Comparison of ENCODE assay signal across 20 mouse cellular contexts in the genomic region with DNA sequence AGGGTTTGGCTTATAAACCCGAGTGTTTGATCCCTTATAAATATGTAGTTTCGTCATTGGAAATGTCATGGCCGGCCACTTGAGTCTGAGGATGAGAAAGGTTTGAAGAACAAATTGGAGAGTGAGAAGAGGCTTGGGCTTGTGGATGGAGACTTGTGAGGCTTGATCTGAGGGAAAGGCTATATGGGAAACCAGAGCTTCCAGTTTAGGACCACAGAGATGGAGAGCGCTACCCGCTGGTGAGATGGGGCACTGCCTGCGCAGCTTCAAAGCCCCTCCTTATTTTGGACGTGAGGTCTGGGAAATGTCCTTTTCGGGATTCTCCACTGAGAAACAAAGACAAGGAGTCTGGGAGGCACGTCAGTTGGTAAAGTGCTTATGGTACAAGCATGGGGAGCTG. TPM values are rescaled to one million over a fixed set of nuclear protein-coding genes. Genes with fewer than 3 reads are reported as not detected.
DNase-seq lines count a peak whose midpoint lies in the region; ATAC-seq and TF ChIP-seq lines count a peak whose summit lies in the region.
"Had no signal": no experiment of that assay in that cellular context is flagged by ENCODE, and none has a peak within 500 bp of the region (broad histone marks: within the 10 kb centered on the region; RNA-seq: fewer than 3 reads in every experiment).

No protein-coding gene starts in this region.

- TF ChIP-seq RAD21 in MEL (IDR thresholded peaks at IDR 0.05; ENCODE audit: low read depth, low read length): no peak

- WGBS in liver, postnatal 0 days (ENCODE audit: insufficient replicate concordance): 65% methylated on average over 9 of the region's 9 CpGs

- ATAC-seq in liver, postnatal 0 days: no peak

- no peak for TF ChIP-seq EP300 in liver, postnatal 0 days (IDR thresholded peaks at IDR 0.05; ENCODE audit: low read depth)
- TF ChIP-seq EP300 in MEL (IDR thresholded peaks at IDR 0.05; ENCODE audit: low read depth in 1 of 2, low read length in 2 of 2): no peak

- no peaks in the 10 kb centered on the region for H3K79me2 ChIP-seq in MEL (ENCODE audit: control insufficient read depth, insufficient read depth, low read length, poor library complexity)

- peaks cover 20% of the 10 kb centered on the region for H3K27me3 ChIP-seq in liver, postnatal 0 days (ENCODE audit: insufficient read depth, low read length)
- H3K27me3 ChIP-seq in E14TG2a.4 (ENCODE audit: insufficient read depth, low read length) (peaks cover 39% of the 10 kb centered on the region), MEL (ENCODE audit: control insufficient read depth in 1 of 2, insufficient read depth in 2 of 2, low read length in 2 of 2) (peaks cover 0 to 3% of the 10 kb centered on the region in 2 experiments; a peak in 3 of 4 replicates)

- peak; percentile 51 to 76 for DNase-seq in cerebellum, postnatal 14 days
- DNase-seq in cerebellum, postnatal 36 days: no peak
- DNase-seq in liver, postnatal 0 days: no peak
- DNase-seq in liver (no peak), MEL (ENCODE audit: low read depth, low spot score) (no peak)
- DNase-seq in spleen, postnatal 4 days (ENCODE audit: low spot score in 2 of 2): no peak
- DNase-seq: gastrocnemius, postnatal 36 days; heart, postnatal 36 days; kidney, adult 2 months; liver, embryonic 13.5 days; lung, postnatal 4 days had no signal

- no peak overlapping the region for H3K9ac ChIP-seq in liver, postnatal 0 days (replicated peaks)
- H3K9ac ChIP-seq in MEL (ENCODE audit: control insufficient read depth, low read depth, low read length, poor library complexity, severe bottlenecking): no peak overlapping the region
- H3K9ac ChIP-seq: embryonic facial prominence, embryonic 12.5 days; hindbrain, embryonic 13.5 days; limb, embryonic 13.5 days; liver, embryonic 13.5 days; lung, embryonic 15.5 days had no signal

- H3K4me2 ChIP-seq in liver, postnatal 0 days (ENCODE audit: low read depth, low read length): no peak overlapping the region
- H3K4me2 ChIP-seq: embryonic facial prominence, embryonic 12.5 days; hindbrain, embryonic 13.5 days; limb, embryonic 13.5 days; liver, embryonic 13.5 days; lung, embryonic 15.5 days had no signal

- H3K9me3 ChIP-seq in liver, postnatal 0 days (ENCODE audit: low read length): no peaks in the 10 kb centered on the region
- no peaks in the 10 kb centered on the region for H3K9me3 ChIP-seq in E14TG2a.4 (ENCODE audit: low read length)
- no peaks in the 10 kb centered on the region for H3K9me3 ChIP-seq in MEL (replicated peaks; ENCODE audit: insufficient read depth, low read length)
- H3K9me3 ChIP-seq: embryonic facial prominence, embryonic 12.5 days; hindbrain, embryonic 13.5 days; limb, embryonic 13.5 days; liver, embryonic 13.5 days; lung, embryonic 15.5 days had no signal

- H3K4me1 ChIP-seq in liver, postnatal 0 days (ENCODE audit: insufficient read depth): no peaks in the 10 kb centered on the region
- H3K4me1 ChIP-seq in E14TG2a.4 (replicated peaks; ENCODE audit: low read depth, low read length): peaks cover 15% of the 10 kb centered on the region
- H3K4me1 ChIP-seq in MEL (ENCODE audit: control insufficient read depth in 1 of 2, insufficient read depth in 2 of 2, low read length in 2 of 2): no peaks in the 10 kb centered on the region
- H3K4me1 ChIP-seq: liver, embryonic 13.5 days had no signal

- TF ChIP-seq POLR2A in MEL (IDR thresholded peaks at IDR 0.05; ENCODE audit: control insufficient read depth in 1 of 2, insufficient read depth in 1 of 2, low read depth in 1 of 2, low read length in 2 of 2, poor library complexity in 1 of 2): no peak

- H3K27ac ChIP-seq in liver, postnatal 0 days (ENCODE audit: low read depth): no peak overlapping the region
- H3K27ac ChIP-seq in MEL (ENCODE audit: control insufficient read depth, low read depth, low read length): no peak overlapping the region
- H3K27ac ChIP-seq: embryonic facial prominence, embryonic 12.5 days; hindbrain, embryonic 13.5 days; kidney, postnatal 0 days; limb, embryonic 13.5 days; liver, embryonic 13.5 days; lung, embryonic 15.5 days; stomach, postnatal 0 days had no signal

- TF ChIP-seq CTCF in liver, postnatal 0 days (IDR thresholded peaks at IDR 0.05; ENCODE audit: low read depth): 0 out of 2 replicates have a peak, but pooled peaks have one; percentile 2
- peak; percentile 82 for TF ChIP-seq CTCF in E14TG2a.4 (conservative IDR thresholded peaks at IDR 0.05; ENCODE audit: low read length)
- TF ChIP-seq CTCF in MEL (IDR thresholded peaks at IDR 0.05 in 2 of 3, conservative IDR thresholded peaks at IDR 0.05 in 1 of 3; ENCODE audit: control insufficient read depth in 1 of 3, insufficient read depth in 1 of 3, low read depth in 2 of 3, low read length in 3 of 3, poor library complexity in 1 of 3, severe bottlenecking in 1 of 3): peak; percentile 4 to 8 (median 5); a peak in 1 of 6 replicates

- H3K36me3 ChIP-seq in liver, postnatal 0 days (replicated peaks; ENCODE audit: insufficient read depth, low read length): no peaks in the 10 kb centered on the region
- H3K36me3 ChIP-seq in E14TG2a.4 (ENCODE audit: insufficient read depth, low read length): no peaks in the 10 kb centered on the region
- no peaks in the 10 kb centered on the region for H3K36me3 ChIP-seq in MEL (ENCODE audit: control insufficient read depth in 1 of 2, insufficient read depth in 2 of 2, low read length in 2 of 2)
- H3K36me3 ChIP-seq: embryonic facial prominence, embryonic 12.5 days; hindbrain, embryonic 13.5 days; limb, embryonic 13.5 days; liver, embryonic 13.5 days; lung, embryonic 15.5 days had no signal

- no peak overlapping the region for H3K4me3 ChIP-seq in liver, postnatal 0 days (ENCODE audit: low read depth, low read length)
- H3K4me3 ChIP-seq in E14TG2a.4 (replicated peaks; ENCODE audit: low read length) (no peak overlapping the region), MEL (ENCODE audit: control insufficient read depth in 1 of 2, insufficient read depth in 1 of 2, low read depth in 2 of 2, low read length in 2 of 2) (no peak overlapping the region)
- H3K4me3 ChIP-seq: embryonic facial prominence, embryonic 12.5 days; hindbrain, embryonic 13.5 days; limb, embryonic 13.5 days; liver, embryonic 13.5 days; lung, embryonic 15.5 days had no signal

TF ChIP-seq in MEL, 35 proteins besides CTCF, POLR2A, EP300 and RAD21:
- TF ChIP-seq JUND (IDR thresholded peaks at IDR 0.05; ENCODE audit: low read depth, low read length) (no peak), ZMIZ1 (IDR thresholded peaks at IDR 0.05; ENCODE audit: low read depth, low read length) (no peak), BHLHE40 (IDR thresholded peaks at IDR 0.05; ENCODE audit: borderline replicate concordance, low read depth, low read length) (no peak), USF2 (IDR thresholded peaks at IDR 0.05; ENCODE audit: borderline replicate concordance in 1 of 2, insufficient read depth in 1 of 2, low read depth in 1 of 2, low read length in 2 of 2) (no peak), MEF2A (IDR thresholded peaks at IDR 0.05; ENCODE audit: extremely low read depth, insufficient replicate concordance, low read depth, low read length, poor library complexity, severe bottlenecking) (no peak), MYB (IDR thresholded peaks at IDR 0.05; ENCODE audit: low read depth, low read length) (no peak), MAX (IDR thresholded peaks at IDR 0.05; ENCODE audit: low read length) (no peak), E2F4 (IDR thresholded peaks at IDR 0.05; ENCODE audit: borderline replicate concordance, low read depth, low read length) (no peak), MAZ (IDR thresholded peaks at IDR 0.05; ENCODE audit: low read depth, low read length) (no peak), GABPA (IDR thresholded peaks at IDR 0.05; ENCODE audit: low read depth, low read length) (no peak)

RNA-seq across cellular contexts. Expression of a gene that starts 4.6 kb away (rescaled TPM):
- polyA plus RNA-seq in liver, postnatal 0 days (2015; fragmentation: Nextera tagmentation; extraction: Ambion mirVana): 1.1 and 1.4 TPM in 2 replicates
- total RNA-seq in MEL (2012; rRNA removed): not detected in 2 replicates
- not detected for polyA plus RNA-seq in MEL (2012; ENCODE audit: insufficient read depth in 1 of 2, insufficient read length in 2 of 2, low read depth in 1 of 2, low replicate concordance in 2 of 2, missing spikeins in 1 of 2)
- total RNA-seq: CH12.LX; megakaryocyte-erythroid progenitor cell, adult 5-6 weeks had no signal

Comparison
In these comparisons a context has a peak if more than half of its experiments do, and no peak if none do; other contexts are left out.
1. DNase-seq: peak in cerebellum, postnatal 14 days (2 of 2); none in cerebellum, postnatal 36 days (0 of 2), liver, postnatal 0 days (single experiment), liver (single experiment), MEL (single experiment) and spleen, postnatal 4 days (0 of 2).
2. CTCF ChIP-seq: peak in every context shown above with its lines; median percentile 82 in E14TG2a.4; 5 in MEL; 2 in liver, postnatal 0 days.